Mouse (Mus musculus) lung, postnatal 14 days (tissue): ENCODE results near the gene Oprl1.

Experiments
- DNase-seq: peaks from one replicate; pipeline ENCODE4 v3.0.0; 2021

The Oprl1 gene

DNA sequence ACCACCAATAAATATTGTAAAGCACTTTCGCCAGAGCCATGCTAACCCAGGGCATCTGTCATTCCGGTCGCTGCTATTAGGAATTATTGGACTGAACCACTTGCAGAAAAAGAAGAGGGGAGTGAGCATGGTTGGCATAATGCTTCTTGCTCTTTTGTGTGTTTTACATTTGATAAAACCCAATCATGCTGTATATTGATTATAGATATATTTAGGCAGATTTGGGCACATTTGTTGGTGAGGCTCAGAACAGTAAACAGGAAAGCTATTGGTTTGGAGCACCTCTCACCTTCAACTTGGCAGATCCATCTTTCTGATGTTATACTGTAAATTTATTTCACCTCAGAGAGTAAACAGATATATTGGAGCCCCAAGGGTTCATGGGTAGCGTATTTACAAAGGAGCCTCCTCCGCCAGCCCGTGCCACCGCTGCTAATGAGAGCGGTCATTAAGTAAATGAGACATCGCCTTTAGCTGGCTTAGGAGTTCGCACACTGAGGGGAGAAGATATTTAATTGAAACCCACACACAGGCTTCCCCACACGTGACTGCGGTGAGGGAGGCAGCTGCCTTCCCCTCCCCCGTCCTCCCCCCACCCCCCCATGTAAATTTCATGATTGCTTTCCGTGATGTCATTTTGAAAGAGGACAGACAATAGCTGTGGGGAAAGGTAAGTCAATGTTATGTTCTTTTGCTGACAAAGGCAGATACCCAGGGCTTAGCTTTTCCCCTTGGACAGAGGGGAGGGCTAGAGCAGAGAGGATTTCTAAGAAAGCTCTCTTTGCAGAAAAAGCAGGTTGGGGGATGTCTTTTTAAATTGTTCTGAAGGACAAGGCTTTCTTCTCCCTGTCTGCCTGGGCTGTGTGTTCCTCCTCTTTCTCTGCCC is 52.1 kb downstream of the Oprl1 start:
- no peak for DNase-seq

DNA sequence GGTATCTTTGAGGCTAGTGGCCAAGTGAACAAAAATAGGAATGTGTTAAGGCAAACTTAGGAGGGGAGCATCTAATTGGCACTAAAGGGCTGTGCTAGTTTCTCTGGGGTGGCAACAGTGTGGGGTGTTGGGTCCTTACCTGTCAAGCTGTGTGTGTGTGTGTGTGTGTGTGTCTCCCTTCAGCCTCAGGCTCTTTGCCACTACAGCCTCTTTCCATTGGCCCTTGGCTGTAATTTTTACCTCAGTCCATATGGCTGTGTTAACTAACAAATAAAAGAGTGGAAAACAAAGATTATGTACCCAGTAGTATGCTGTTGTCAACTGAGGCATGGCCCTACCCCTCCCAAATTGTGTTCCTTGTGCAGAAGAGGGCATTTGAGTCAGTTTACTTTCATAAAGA is 53.6 kb downstream of the Oprl1 start:
- no peak for DNase-seq

DNA sequence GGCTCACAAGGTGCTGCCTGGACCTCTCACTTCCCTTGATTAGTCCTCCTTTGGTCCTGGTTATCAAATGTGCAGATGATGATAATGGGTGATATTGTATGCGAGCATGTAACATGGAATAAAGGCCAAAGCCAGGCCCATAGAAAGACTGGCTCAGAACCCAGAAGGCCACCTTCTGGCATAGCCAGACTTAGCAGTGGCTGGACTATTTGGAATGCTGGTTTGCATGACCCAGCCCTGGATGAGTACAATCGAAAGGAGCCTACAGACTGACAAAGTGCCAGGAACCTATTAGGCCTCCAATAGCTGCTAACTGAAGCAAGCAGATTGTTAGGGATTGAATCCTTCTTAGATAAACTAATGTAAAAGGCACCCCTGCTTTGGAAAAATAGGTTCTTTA is 54.6 kb downstream of the Oprl1 start:
- DNase-seq = no peak
